Mouse (Mus musculus): ENCODE measurements around the gene 2210418O10Rik.
"Not testable (repeated sequence)": the region's sequence is repeated elsewhere in the genome, so short reads cannot be mapped to it uniquely, and the experiment has no call there.

Gene 2210418O10Rik

GRCm38 (mm10) chr2:176226269-176226668 is at the start of gene 2210418O10Rik:
TSS of gene 2210418O10Rik (plus strand) at chr2:176226569.
- DNase-seq (ENCODE audit: extremely low read depth, insufficient read length, low spot score) = not testable (repeated sequence)

- DNase-seq (ENCODE audit: extremely low read depth, insufficient read length, low spot score) = not testable (repeated sequence)
These were observed 22.1 kb downstream of the 2210418O10Rik start for GRCm38 (mm10) chr2:176248519-176248918.
